Mouse (Mus musculus): Measurements from ENCODE around the gene Gbf1. TPM values are rescaled to one million over a fixed set of nuclear protein-coding genes. Genes with fewer than 3 reads are reported as not detected.

Gbf1 gene
- polyA plus RNA-seq, 1 experiment = 60.8 TPM

GRCm38 (mm10) chr19:46320076-46320785 is 167.9 kb downstream of the Gbf1 start:
- H3K36me3 ChIP-seq (ENCODE audit: control insufficient read depth, insufficient read depth, low read length) = no peaks in the 10 kb centered on the region
- no peaks in the 10 kb centered on the region for H3K27me3 ChIP-seq (replicated peaks; ENCODE audit: control insufficient read depth, insufficient read depth, low read length)
- no peak overlapping the region for H3K4me3 ChIP-seq (ENCODE audit: insufficient read depth, low read depth, low read length)
- TF ChIP-seq POLR2A (IDR thresholded peaks at IDR 0.05; ENCODE audit: low read depth, low read length) (no peak), CTCF (conservative IDR thresholded peaks at IDR 0.05; ENCODE audit: insufficient read depth, insufficient read length, low read depth, low read length) (no peak)
- H3K4me1 ChIP-seq (ENCODE audit: control insufficient read depth, insufficient read depth, low read length) = no peaks in the 10 kb centered on the region
- H3K27ac ChIP-seq (ENCODE audit: insufficient read depth, low read depth, low read length) = no peak overlapping the region
- no peak for DNase-seq
- 79% methylated on average over 8 of the region's 8 CpGs for whole genome bisulfite sequencing

- TF ChIP-seq POLR2A (IDR thresholded peaks at IDR 0.05; ENCODE audit: low read depth, low read length) (no peak), CTCF (conservative IDR thresholded peaks at IDR 0.05; ENCODE audit: insufficient read depth, insufficient read length, low read depth, low read length) (no peak)
- Histone ChIP-seq H3K27ac (ENCODE audit: insufficient read depth, low read depth, low read length) (no peak overlapping the region), H3K4me3 (ENCODE audit: insufficient read depth, low read depth, low read length) (no peak overlapping the region), H3K36me3 (ENCODE audit: control insufficient read depth, insufficient read depth, low read length) (no peaks in the 10 kb centered on the region), H3K4me1 (ENCODE audit: control insufficient read depth, insufficient read depth, low read length) (no peaks in the 10 kb centered on the region), H3K27me3 (replicated peaks; ENCODE audit: control insufficient read depth, insufficient read depth, low read length) (no peaks in the 10 kb centered on the region)
- WGBS = 41% methylated on average over 6 of the region's 6 CpGs
- DNase-seq = no peak
Measured at GRCm38 (mm10) chr19:46321101-46321943, 169.0 kb downstream of the Gbf1 start.

DNA sequence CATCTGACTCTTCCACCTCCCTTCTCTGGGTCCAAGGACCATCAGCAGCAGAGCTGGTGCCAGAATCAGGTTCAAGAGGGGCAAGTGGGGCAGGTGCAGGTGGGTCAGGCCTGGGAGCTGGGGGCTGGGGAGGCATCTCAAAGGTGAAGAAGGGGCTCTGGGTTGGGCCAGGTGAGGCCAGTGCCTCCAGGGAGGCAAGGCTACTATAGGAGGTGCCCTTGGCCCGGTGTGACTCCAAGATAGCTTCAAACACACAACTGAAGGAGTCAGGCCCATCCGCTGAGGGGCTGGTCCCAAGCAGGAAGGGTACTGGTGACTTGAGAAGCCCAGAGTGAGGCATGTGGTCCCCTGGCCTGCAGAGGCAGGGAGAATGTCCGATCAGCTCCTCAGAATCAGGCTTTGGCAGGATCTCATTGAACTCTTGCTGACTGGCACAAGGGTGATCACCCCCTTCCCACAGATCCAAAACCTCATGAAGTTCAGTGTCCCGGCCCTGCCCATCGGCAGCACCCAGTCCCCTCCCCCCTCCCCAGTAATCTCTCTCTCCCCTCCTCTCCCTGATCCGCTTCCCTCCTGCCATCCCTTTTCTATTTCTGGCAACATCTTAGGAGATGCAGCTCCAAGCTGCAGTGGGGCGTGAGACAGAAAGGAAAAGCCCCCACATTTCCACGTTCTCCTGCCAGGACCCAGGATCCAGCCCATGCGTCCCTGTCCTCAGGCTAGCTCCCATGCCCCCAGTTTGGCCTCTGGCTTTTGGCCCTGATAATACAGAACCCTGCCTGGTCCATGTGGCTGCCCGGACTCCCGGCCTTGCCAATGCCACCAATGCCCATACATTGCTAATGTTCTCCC is 170.1 kb downstream of the Gbf1 start:
- no peak for DNase-seq
- H3K27me3 ChIP-seq (replicated peaks; ENCODE audit: control insufficient read depth, insufficient read depth, low read length) = no peaks in the 10 kb centered on the region
- H3K4me3 ChIP-seq (ENCODE audit: insufficient read depth, low read depth, low read length) = no peak overlapping the region
- WGBS = 63% methylated on average over 11 of the region's 11 CpGs
- peaks cover 4% of the 10 kb centered on the region; the same call in 1 of the 2 replicates for H3K4me1 ChIP-seq (ENCODE audit: control insufficient read depth, insufficient read depth, low read length)
- H3K36me3 ChIP-seq (ENCODE audit: control insufficient read depth, insufficient read depth, low read length) = no peaks in the 10 kb centered on the region
- no peak for TF ChIP-seq POLR2A (IDR thresholded peaks at IDR 0.05; ENCODE audit: low read depth, low read length)
- no peak for TF ChIP-seq CTCF (conservative IDR thresholded peaks at IDR 0.05; ENCODE audit: insufficient read depth, insufficient read length, low read depth, low read length)
- H3K27ac ChIP-seq (ENCODE audit: insufficient read depth, low read depth, low read length) = no peak overlapping the region

DNA sequence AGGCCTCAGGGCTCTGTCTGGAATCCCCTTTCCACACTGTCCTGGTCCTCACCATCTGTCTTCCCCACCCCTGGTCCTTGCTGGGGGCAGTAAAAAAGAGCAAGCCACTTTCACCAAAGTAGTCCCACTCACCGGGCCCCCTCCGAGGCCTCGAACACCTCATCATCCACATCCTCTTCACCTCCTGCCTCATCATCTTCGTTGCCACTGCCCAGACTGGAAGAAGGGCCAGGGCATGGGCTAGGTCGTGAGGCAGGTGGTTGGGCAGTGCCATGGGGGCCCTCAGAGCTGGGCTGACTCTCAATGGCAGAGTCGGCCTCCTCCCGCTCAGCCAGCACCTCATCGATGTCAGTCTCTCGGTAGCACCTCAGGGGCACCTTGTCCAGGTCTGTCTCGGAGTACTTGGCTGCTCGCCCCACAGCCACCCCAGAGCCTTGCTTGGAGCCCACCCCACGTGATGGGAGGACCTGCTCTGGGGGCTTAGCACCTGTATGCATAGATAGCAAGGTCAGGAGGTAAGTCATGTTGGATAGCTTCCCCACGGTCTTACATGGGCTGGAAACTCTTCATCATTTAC is 170.8 kb downstream of the Gbf1 start:
- H3K36me3 ChIP-seq (ENCODE audit: control insufficient read depth, insufficient read depth, low read length) = no peaks in the 10 kb centered on the region
- no peak for DNase-seq
- H3K27ac ChIP-seq (ENCODE audit: insufficient read depth, low read depth, low read length) = no peak overlapping the region
- H3K27me3 ChIP-seq (replicated peaks; ENCODE audit: control insufficient read depth, insufficient read depth, low read length) = no peaks in the 10 kb centered on the region
- H3K4me3 ChIP-seq (ENCODE audit: insufficient read depth, low read depth, low read length) = no peak overlapping the region
- peaks cover 6% of the 10 kb centered on the region; the same call in 1 of the 2 replicates for H3K4me1 ChIP-seq (ENCODE audit: control insufficient read depth, insufficient read depth, low read length)
- 72% methylated on average over 13 of the region's 13 CpGs for WGBS
- TF ChIP-seq CTCF (conservative IDR thresholded peaks at IDR 0.05; ENCODE audit: insufficient read depth, insufficient read length, low read depth, low read length) (no peak), POLR2A (IDR thresholded peaks at IDR 0.05; ENCODE audit: low read depth, low read length) (no peak)

DNA sequence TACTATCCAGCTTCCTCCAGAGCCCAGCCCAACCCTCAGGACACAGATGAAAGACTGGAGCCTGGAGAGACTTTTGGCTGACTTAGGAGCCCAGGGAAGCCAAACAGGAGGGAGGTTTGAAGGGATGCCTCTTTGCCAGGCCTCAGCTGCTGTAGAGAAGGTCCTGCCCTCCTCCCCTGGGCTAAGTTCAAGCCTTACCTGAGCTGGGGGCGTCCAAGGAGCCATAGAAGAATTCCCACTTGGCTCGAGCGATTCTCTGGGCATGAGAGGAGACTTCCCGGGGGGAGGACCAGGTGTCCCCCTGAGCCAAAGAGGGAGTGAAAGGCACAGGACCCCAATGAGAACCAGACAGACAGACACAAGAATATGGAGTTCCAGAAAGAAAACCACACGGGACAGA is 171.4 kb downstream of the Gbf1 start:
- Histone ChIP-seq H3K36me3 (ENCODE audit: control insufficient read depth, insufficient read depth, low read length) (no peaks in the 10 kb centered on the region), H3K27ac (ENCODE audit: insufficient read depth, low read depth, low read length) (no peak overlapping the region), H3K27me3 (replicated peaks; ENCODE audit: control insufficient read depth, insufficient read depth, low read length) (no peaks in the 10 kb centered on the region), H3K4me1 (ENCODE audit: control insufficient read depth, insufficient read depth, low read length) (peaks cover 6% of the 10 kb centered on the region; the same call in 1 of the 2 replicates), H3K4me3 (ENCODE audit: insufficient read depth, low read depth, low read length) (no peak overlapping the region)
- no peak for DNase-seq
- WGBS = 64% methylated on average over 5 of the region's 5 CpGs
- TF ChIP-seq POLR2A (IDR thresholded peaks at IDR 0.05; ENCODE audit: low read depth, low read length) = no peak
- no peak for TF ChIP-seq CTCF (conservative IDR thresholded peaks at IDR 0.05; ENCODE audit: insufficient read depth, insufficient read length, low read depth, low read length)

DNA sequence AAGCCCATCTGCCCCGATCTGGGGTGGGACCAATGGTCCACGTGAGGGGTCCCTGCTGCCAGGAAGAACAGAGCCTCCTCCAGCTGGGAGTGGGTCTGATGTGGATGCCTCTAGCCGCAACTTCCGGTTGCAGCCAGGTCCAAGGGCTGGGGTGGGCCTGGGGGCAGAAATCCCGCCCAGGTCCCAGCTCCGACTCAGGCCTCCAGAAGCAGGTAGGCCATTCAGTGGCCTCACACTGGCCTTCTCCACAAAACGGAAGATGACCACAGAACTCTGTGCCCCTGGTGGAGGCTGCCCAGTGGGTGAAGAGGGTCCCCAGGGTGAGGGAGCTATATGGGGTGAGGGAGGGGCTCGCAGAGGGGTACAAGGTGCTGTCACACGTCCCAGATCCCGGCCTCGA is 172.1 kb downstream of the Gbf1 start:
- DNase-seq = no peak
- Histone ChIP-seq H3K4me3 (ENCODE audit: insufficient read depth, low read depth, low read length) (no peak overlapping the region), H3K27ac (ENCODE audit: insufficient read depth, low read depth, low read length) (no peak overlapping the region), H3K36me3 (ENCODE audit: control insufficient read depth, insufficient read depth, low read length) (no peaks in the 10 kb centered on the region), H3K4me1 (ENCODE audit: control insufficient read depth, insufficient read depth, low read length) (peaks cover 6% of the 10 kb centered on the region; the same call in 1 of the 2 replicates), H3K27me3 (replicated peaks; ENCODE audit: control insufficient read depth, insufficient read depth, low read length) (no peaks in the 10 kb centered on the region)
- TF ChIP-seq CTCF (conservative IDR thresholded peaks at IDR 0.05; ENCODE audit: insufficient read depth, insufficient read length, low read depth, low read length) (no peak), POLR2A (IDR thresholded peaks at IDR 0.05; ENCODE audit: low read depth, low read length) (no peak)
- WGBS = 69% methylated on average over 11 of the region's 11 CpGs

Measured in kidney, adult 2 months (tissue).